Mouse (Mus musculus) lung, postnatal 0 days (tissue): ENCODE measurements around the gene Nifk. TPM values are rescaled to one million over a fixed set of nuclear protein-coding genes. Genes with fewer than 3 reads are reported as not detected.

Experiments used
- ATAC-seq: fragments of 200-750 bp; cut with Nextera tagmentation; 2 replicates; pipeline ENCODE4 v1.8.0; 2017; ENCODE audit warnings: moderate library complexity
- DNase-seq: peaks from one replicate; pipeline ENCODE4 v3.0.0-alpha.2; 2016; ENCODE audit warnings: low spot score
- H3K27ac ChIP-seq: fragments of 300-500 bp; sonication (generic); 2 replicates; pipeline ENCODE4 v1.5.1; 2014; ENCODE audit warnings: antibody characterized with exemption, mild to moderate bottlenecking, low read length, mixed read lengths
- H3K27me3 ChIP-seq: fragments of 300-500 bp; sonication (generic); replicated peaks from 2 replicates; pipeline ENCODE4 v1.6.1; 2014; ENCODE audit warnings: low read length, mixed read lengths; ENCODE audit not compliant: insufficient read depth
- H3K36me3 ChIP-seq: fragments of 300-500 bp; sonication (generic); 2 replicates; pipeline ENCODE4 v1.6.1; 2014; ENCODE audit warnings: low read length, mixed read lengths; ENCODE audit not compliant: insufficient read depth
- H3K4me1 ChIP-seq: fragments of 300-500 bp; sonication (generic); 2 replicates; pipeline ENCODE4 v1.6.1; 2014; ENCODE audit warnings: antibody characterized with exemption, low read depth, low read length, mixed read lengths; ENCODE audit not compliant: insufficient read depth
- H3K4me2 ChIP-seq: fragments of 300-500 bp; sonication (generic); replicated peaks from 2 replicates; pipeline ENCODE4 v1.6.1; 2014; ENCODE audit warnings: low read depth, mild to moderate bottlenecking, low read length, moderate library complexity, mixed read lengths
- H3K4me3 ChIP-seq: fragments of 300-500 bp; sonication (generic); 2 replicates; pipeline ENCODE4 v1.5.1; 2014; ENCODE audit warnings: low read depth, low read length
- H3K9ac ChIP-seq: fragments of 300-500 bp; sonication (generic); replicated peaks from 2 replicates; pipeline ENCODE4 v1.6.1; 2014; ENCODE audit warnings: low read depth, mild to moderate bottlenecking
- H3K9me3 ChIP-seq: fragments of 300-500 bp; sonication (generic); 2 replicates; pipeline ENCODE4 v1.6.1; 2016; ENCODE audit warnings: low read length, mixed read lengths
- CTCF ChIP-seq: IDR thresholded peaks from 2 replicates; pipeline ENCODE4 v1.5.1; 2016; ENCODE audit warnings: antibody characterized with exemption, mild to moderate bottlenecking
- EP300 ChIP-seq: IDR thresholded peaks from 2 replicates; pipeline ENCODE4 v1.6.1; 2016; ENCODE audit warnings: antibody characterized with exemption, mild to moderate bottlenecking, control low read depth
- WGBS: fragments of 180-500 bp; shearing (Covaris S2); extraction: QIAGEN DNeasy Blood & Tissue Kit; methylation state at CpG from one replicate; pipeline ENCODE4 v1.1.7; 2014; 5-methylcytosine and 5-hydroxymethylcytosine counted together
- polyA plus RNA-seq: library from polyadenylated mRNA; unstranded; fragments of >200 nt; fragmentation: Nextera tagmentation; extraction: Ambion mirVana; gene quantifications from 2 replicates; pipeline ENCODE4 v1.2.1, GENCODE M21; 2015

Gene Nifk
- 30.7 and 32.4 TPM in 2 replicates for polyA plus RNA-seq

- H3K27ac ChIP-seq: peak within 1 kb of the TSS; percentile 33; the same call in 1 of the 2 replicates
- under 1% methylated on average over 37 of the region's 37 CpGs for WGBS
- ATAC-seq: peak; percentile 94
- H3K4me1 ChIP-seq: peaks cover 7% of the 10 kb centered on the region; the same call in 1 of the 2 replicates
- peak; percentile 88 for TF ChIP-seq CTCF
- TF ChIP-seq EP300: peak; percentile 58
- H3K27me3 ChIP-seq: no peaks in the 10 kb centered on the region
- H3K4me2 ChIP-seq: peak within 1 kb of the TSS; percentile 92
- no peaks in the 10 kb centered on the region for H3K36me3 ChIP-seq
- H3K9ac ChIP-seq: peak within 1 kb of the TSS; percentile 75
- no peaks in the 10 kb centered on the region for H3K9me3 ChIP-seq
- peak within 1 kb of the TSS; percentile 74 for H3K4me3 ChIP-seq
- DNase-seq: peak; percentile 98
Measured at GRCm38 (mm10) chr1:118321661-118322201, at the start of gene Nifk. Gene Nifk (plus strand): TSS chr1:118321839.

GRCm38 (mm10) chr1:118275139-118275538 lies 46.5 kb upstream of the Nifk start:
- no peak overlapping the region for H3K4me3 ChIP-seq
- no peak overlapping the region for H3K27ac ChIP-seq
- 3% methylated on average over 2 of the region's 2 CpGs for WGBS
- H3K36me3 ChIP-seq: no peaks in the 10 kb centered on the region
- H3K27me3 ChIP-seq: no peaks in the 10 kb centered on the region
- H3K9ac ChIP-seq: no peak overlapping the region
- no peaks in the 10 kb centered on the region for H3K4me1 ChIP-seq
- H3K9me3 ChIP-seq: no peaks in the 10 kb centered on the region
- H3K4me2 ChIP-seq: no peak overlapping the region
- no peak for ATAC-seq
- TF ChIP-seq EP300 (no peak), CTCF (peak; percentile 64)
- peak; percentile 61 for DNase-seq

DNA sequence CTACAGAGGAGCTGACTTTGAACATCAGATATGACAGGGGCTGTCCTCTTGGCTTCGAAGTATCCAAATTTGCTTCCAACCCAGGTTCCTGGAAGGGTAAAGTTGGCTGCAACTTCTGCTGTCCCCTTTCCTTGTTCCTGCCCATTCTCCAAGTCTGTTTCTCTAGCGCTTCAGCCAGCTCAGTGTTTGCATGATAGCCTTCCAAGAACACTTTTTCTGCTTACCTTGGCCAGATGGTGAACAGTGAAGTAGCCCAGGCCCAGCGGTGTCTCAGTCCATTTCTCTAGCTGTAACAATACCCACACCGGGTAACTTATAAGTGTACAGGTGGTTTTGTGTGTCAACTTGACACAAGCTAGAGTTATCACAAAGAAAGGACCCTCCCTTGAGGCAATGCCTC lies 29.3 kb upstream of the Nifk start:
- no peaks in the 10 kb centered on the region for H3K9me3 ChIP-seq
- no peaks in the 10 kb centered on the region for H3K27me3 ChIP-seq
- DNase-seq (peak; percentile 9), ATAC-seq (no peak)
- no peak for TF ChIP-seq CTCF
- TF ChIP-seq EP300: no peak
- no peak overlapping the region for H3K27ac ChIP-seq
- no peak overlapping the region for H3K4me3 ChIP-seq
- H3K36me3 ChIP-seq: no peaks in the 10 kb centered on the region
- H3K4me2 ChIP-seq: no peak overlapping the region
- peaks cover 5% of the 10 kb centered on the region; the same call in 1 of the 2 replicates for H3K4me1 ChIP-seq
- H3K9ac ChIP-seq: no peak overlapping the region
- WGBS: 72% methylated on average over 4 of the region's 4 CpGs

DNA sequence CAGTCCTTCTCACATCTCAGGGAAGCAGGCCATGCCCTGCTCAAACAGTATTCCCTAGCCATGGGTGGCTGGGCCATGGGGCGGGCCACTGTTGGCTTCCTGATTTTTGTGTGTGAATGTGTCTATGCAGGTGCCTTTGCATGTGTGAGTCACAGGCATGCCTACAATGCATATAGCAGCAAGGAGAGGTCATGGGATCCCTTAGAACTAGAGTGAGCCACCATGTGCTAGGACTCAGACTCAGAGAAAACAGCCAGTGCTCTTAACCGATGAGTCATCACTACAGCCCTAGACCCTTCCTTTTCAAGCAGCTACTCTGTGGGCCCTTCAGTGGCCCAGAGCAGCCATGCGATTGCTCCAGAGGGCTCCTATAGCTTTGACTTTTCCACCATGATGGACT lies 27.4 kb upstream of the Nifk start:
- H3K36me3 ChIP-seq: no peaks in the 10 kb centered on the region; the same call in 1 of the 2 replicates
- WGBS: 86% methylated on average over 3 of the region's 3 CpGs
- H3K9me3 ChIP-seq: no peaks in the 10 kb centered on the region
- H3K27ac ChIP-seq: peak overlapping the region; percentile 57; the same call in 1 of the 2 replicates
- DNase-seq (peak; percentile 50), ATAC-seq (peak; percentile 43)
- H3K27me3 ChIP-seq: no peaks in the 10 kb centered on the region
- no peak for TF ChIP-seq EP300
- no peak for TF ChIP-seq CTCF
- no peak overlapping the region for H3K4me3 ChIP-seq
- H3K4me2 ChIP-seq: no peak overlapping the region
- H3K9ac ChIP-seq: no peak overlapping the region
- peaks cover 5% of the 10 kb centered on the region; the same call in 1 of the 2 replicates for H3K4me1 ChIP-seq

DNA sequence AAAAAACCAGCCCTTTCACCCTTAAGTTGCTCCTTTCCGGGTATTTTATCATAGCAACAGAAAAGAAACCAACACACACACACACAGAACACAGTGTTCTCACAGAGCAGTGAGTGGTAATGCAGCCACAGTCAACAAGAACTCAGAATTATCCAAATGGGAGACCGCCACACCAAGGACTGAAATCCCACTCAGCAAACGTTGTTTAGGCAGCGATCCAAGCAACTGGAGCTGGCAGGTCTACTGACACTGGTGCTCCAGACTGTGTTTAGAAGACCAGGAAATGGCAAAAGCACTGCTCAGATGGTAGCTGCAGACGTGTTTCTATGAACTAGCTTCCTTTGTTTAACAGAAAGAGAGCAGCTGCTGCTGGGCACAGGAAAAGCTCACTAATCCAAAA lies 26.8 kb upstream of the Nifk start:
- TF ChIP-seq EP300 (peak; percentile 55), CTCF (no peak)
- H3K36me3 ChIP-seq: no peaks in the 10 kb centered on the region; the same call in 1 of the 2 replicates
- H3K4me3 ChIP-seq: no peak overlapping the region
- no peak overlapping the region for H3K4me2 ChIP-seq
- H3K4me1 ChIP-seq: peaks cover 5% of the 10 kb centered on the region; the same call in 1 of the 2 replicates
- no peaks in the 10 kb centered on the region for H3K27me3 ChIP-seq
- DNase-seq: peak; percentile 77
- peak; percentile 70 for ATAC-seq
- H3K27ac ChIP-seq: peak overlapping the region; percentile 57; the same call in 1 of the 2 replicates
- H3K9ac ChIP-seq: no peak overlapping the region
- no peaks in the 10 kb centered on the region for H3K9me3 ChIP-seq
- 23% methylated on average over 5 of the region's 5 CpGs for WGBS

DNA sequence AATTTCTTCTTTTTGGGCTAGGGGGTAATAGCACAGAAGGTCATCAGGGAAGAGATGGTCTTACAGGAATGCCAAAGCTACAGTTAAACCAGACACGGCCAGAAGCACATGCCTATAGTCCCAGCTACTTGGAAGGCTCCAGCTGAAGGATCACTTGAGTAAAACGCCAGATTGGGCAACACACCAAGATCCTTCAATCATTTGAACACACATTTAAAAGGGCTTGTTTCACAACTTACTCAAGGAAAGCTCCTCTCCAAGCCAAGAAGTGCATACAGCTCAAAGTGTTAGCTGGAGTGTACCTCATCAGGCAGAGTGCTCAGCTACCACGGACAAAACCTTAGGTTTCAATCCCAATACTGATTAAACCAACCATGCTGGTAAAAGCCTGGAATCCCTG lies 25.0 kb upstream of the Nifk start:
- Histone ChIP-seq H3K27me3 (no peaks in the 10 kb centered on the region), H3K9me3 (no peaks in the 10 kb centered on the region), H3K4me1 (peaks cover 5% of the 10 kb centered on the region; the same call in 1 of the 2 replicates), H3K27ac (no peak overlapping the region), H3K9ac (no peak overlapping the region), H3K36me3 (peaks cover 9% of the 10 kb centered on the region; the same call in 1 of the 2 replicates), H3K4me2 (no peak overlapping the region), H3K4me3 (no peak overlapping the region)
- TF ChIP-seq CTCF: no peak
- peak; percentile 91 for TF ChIP-seq EP300
- WGBS: 44% methylated on average over 3 of the region's 3 CpGs
- DNase-seq (peak; percentile 92), ATAC-seq (peak; percentile 83)
